Mouse (Mus musculus) heart, postnatal 0 days (tissue): ENCODE measurements around the gene Ar. TPM values are rescaled to one million over a fixed set of nuclear protein-coding genes. Genes with fewer than 3 reads are reported as not detected.

Experiments
- ATAC-seq: fragments of 200-750 bp; cut with Nextera tagmentation; 2 replicates; pipeline ENCODE4 v1.8.0; 2017; ENCODE audit warnings: low read depth, moderate number of reproducible peaks, moderate library complexity; ENCODE audit not compliant: insufficient read depth
- DNase-seq: peaks from one replicate; pipeline ENCODE4 v3.0.0-alpha.2; 2016; ENCODE audit warnings: low spot score
- H3K27ac ChIP-seq: fragments of 300-500 bp; sonication (generic); 2 replicates; pipeline ENCODE4 v1.5.1; 2014; ENCODE audit warnings: low read depth, mild to moderate bottlenecking
- H3K27me3 ChIP-seq: fragments of 300-500 bp; sonication (generic); 2 replicates; pipeline ENCODE4 v1.6.1; 2014; ENCODE audit warnings: low read length, mixed read lengths; ENCODE audit not compliant: control insufficient read depth, insufficient read depth
- H3K36me3 ChIP-seq: fragments of 300-500 bp; sonication (generic); replicated peaks from 2 replicates; pipeline ENCODE4 v1.6.1; 2014; ENCODE audit warnings: low read length, mixed read lengths; ENCODE audit not compliant: control insufficient read depth, insufficient read depth
- H3K4me1 ChIP-seq: fragments of 300-500 bp; sonication (generic); 2 replicates; pipeline ENCODE4 v1.6.1; 2014; ENCODE audit warnings: antibody characterized with exemption; ENCODE audit not compliant: control insufficient read depth, insufficient read depth
- H3K4me2 ChIP-seq: fragments of 300-500 bp; sonication (generic); 2 replicates; pipeline ENCODE4 v1.6.1; 2014; ENCODE audit warnings: low read depth, mild to moderate bottlenecking, low read length, moderate library complexity
- H3K4me3 ChIP-seq: fragments of 300-500 bp; sonication (generic); 2 replicates; pipeline ENCODE4 v1.5.1; 2014; ENCODE audit warnings: low read depth, low read length
- H3K9ac ChIP-seq: fragments of 300-500 bp; sonication (generic); replicated peaks from 2 replicates; pipeline ENCODE4 v1.6.1; 2014; ENCODE audit warnings: low read depth, low read length, mixed read lengths
- H3K9me3 ChIP-seq: fragments of 300-500 bp; sonication (generic); replicated peaks from 2 replicates; pipeline ENCODE4 v1.6.1; 2016; ENCODE audit warnings: low read length; ENCODE audit not compliant: control insufficient read depth
- CTCF ChIP-seq: IDR thresholded peaks from 2 replicates; pipeline ENCODE4 v1.5.1; 2016; ENCODE audit warnings: antibody characterized with exemption, control low read depth, low read depth
- EP300 ChIP-seq: IDR thresholded peaks from 2 replicates; pipeline ENCODE4 v1.6.1; 2016; ENCODE audit warnings: antibody characterized with exemption, low read depth
- WGBS: fragments of 180-500 bp; shearing (Covaris S2); extraction: QIAGEN DNeasy Blood & Tissue Kit; methylation state at CpG from one replicate; pipeline ENCODE4 v1.1.7; 2014; 5-methylcytosine and 5-hydroxymethylcytosine counted together
- polyA plus RNA-seq: library from polyadenylated mRNA; unstranded; fragments of >200 nt; fragmentation: Nextera tagmentation; extraction: Ambion mirVana; gene quantifications from 2 replicates; pipeline ENCODE4 v1.2.1, GENCODE M21; 2015
- total RNA-seq: library from RNA; depleted of rRNA; stranded (reverse); fragments of >200 nt; gene quantifications from 2 replicates; pipeline ENCODE4 v1.2.3, GENCODE M21; 2014; ENCODE audit warnings: low replicate concordance

Gene Ar
- total and polyA plus RNA-seq, 2 experiments from 2014 or later: 0.08 to 0.15 TPM

- ATAC-seq (no peak), DNase-seq (no peak)
- Histone ChIP-seq H3K9me3 (no peaks in the 10 kb centered on the region), H3K36me3 (no peaks in the 10 kb centered on the region), H3K4me3 (no peak overlapping the region), H3K4me2 (no peak overlapping the region), H3K27ac (no peak overlapping the region), H3K27me3 (no peaks in the 10 kb centered on the region), H3K4me1 (no peaks in the 10 kb centered on the region), H3K9ac (no peak overlapping the region)
- WGBS: 92% methylated on average over 2 of the region's 2 CpGs
- TF ChIP-seq CTCF (no peak), EP300 (no peak)
These were observed 117.2 kb downstream of the Ar start for GRCm38 (mm10) chrX:98265755-98266154.

- Histone ChIP-seq H3K4me1 (no peaks in the 10 kb centered on the region), H3K9me3 (no peaks in the 10 kb centered on the region), H3K9ac (no peak overlapping the region), H3K4me3 (no peak overlapping the region), H3K36me3 (no peaks in the 10 kb centered on the region), H3K27me3 (no peaks in the 10 kb centered on the region), H3K27ac (no peak overlapping the region), H3K4me2 (no peak overlapping the region)
- no peak for TF ChIP-seq EP300
- no peak for TF ChIP-seq CTCF
- DNase-seq: no peak
- ATAC-seq: no peak
These were observed 122.8 kb downstream of the Ar start for GRCm38 (mm10) chrX:98271361-98271760.

GRCm38 (mm10) chrX:98291763-98292162 lies 143.2 kb downstream of the Ar start:
- Histone ChIP-seq H3K4me1 (no peaks in the 10 kb centered on the region), H3K27me3 (no peaks in the 10 kb centered on the region), H3K27ac (no peak overlapping the region), H3K4me2 (no peak overlapping the region), H3K4me3 (no peak overlapping the region), H3K9ac (no peak overlapping the region), H3K9me3 (no peaks in the 10 kb centered on the region), H3K36me3 (no peaks in the 10 kb centered on the region)
- DNase-seq (no peak), ATAC-seq (no peak)
- 35% methylated on average over 1 of the region's 1 CpGs for WGBS
- TF ChIP-seq EP300 (no peak), CTCF (no peak)

- ATAC-seq (no peak), DNase-seq (no peak)
- H3K4me1 ChIP-seq: no peaks in the 10 kb centered on the region
- no peak overlapping the region for H3K4me2 ChIP-seq
- WGBS: 58% methylated on average over 4 of the region's 4 CpGs
- H3K27ac ChIP-seq: no peak overlapping the region
- H3K36me3 ChIP-seq: no peaks in the 10 kb centered on the region
- H3K9ac ChIP-seq: no peak overlapping the region
- H3K27me3 ChIP-seq: no peaks in the 10 kb centered on the region
- TF ChIP-seq CTCF (no peak), EP300 (no peak)
- no peaks in the 10 kb centered on the region for H3K9me3 ChIP-seq
- no peak overlapping the region for H3K4me3 ChIP-seq
These were observed 152.1 kb downstream of the Ar start for GRCm38 (mm10) chrX:98300685-98301084.

GRCm38 (mm10) chrX:98301924-98302323 lies 153.4 kb downstream of the Ar start:
- no peak overlapping the region for H3K4me3 ChIP-seq
- 48% methylated on average over 2 of the region's 2 CpGs for WGBS
- H3K27ac ChIP-seq: no peak overlapping the region
- no peaks in the 10 kb centered on the region for H3K4me1 ChIP-seq
- ATAC-seq (no peak), DNase-seq (no peak)
- no peak overlapping the region for H3K4me2 ChIP-seq
- H3K9ac ChIP-seq: no peak overlapping the region
- no peaks in the 10 kb centered on the region for H3K36me3 ChIP-seq
- no peaks in the 10 kb centered on the region for H3K9me3 ChIP-seq
- no peaks in the 10 kb centered on the region for H3K27me3 ChIP-seq
- TF ChIP-seq CTCF (no peak), EP300 (no peak)

GRCm38 (mm10) chrX:98315961-98316360 lies 167.4 kb downstream of the Ar start:
- H3K4me1 ChIP-seq: no peaks in the 10 kb centered on the region
- H3K36me3 ChIP-seq: no peaks in the 10 kb centered on the region
- no peaks in the 10 kb centered on the region for H3K27me3 ChIP-seq
- DNase-seq (no peak), ATAC-seq (no peak)
- H3K9me3 ChIP-seq: no peaks in the 10 kb centered on the region
- H3K4me2 ChIP-seq: no peak overlapping the region
- H3K9ac ChIP-seq: no peak overlapping the region
- 69% methylated on average over 3 of the region's 3 CpGs for WGBS
- TF ChIP-seq EP300 (no peak), CTCF (no peak)
- H3K4me3 ChIP-seq: no peak overlapping the region
- no peak overlapping the region for H3K27ac ChIP-seq
